In genomic region chr10:20699874-20700273, GRCm38 (mm10) we compare ENCODE assay signal across 28 mouse cellular contexts. TPM values are rescaled to one million over a fixed set of nuclear protein-coding genes. Genes with fewer than 3 reads are reported as not detected.
DNase-seq lines count a peak whose midpoint lies in the region; ATAC-seq lines count a peak whose summit lies in the region.
"Had no signal": no experiment of that assay in that cellular context is flagged by ENCODE, and none has a peak within 500 bp of the region (broad histone marks: within the 10 kb centered on the region; RNA-seq: fewer than 3 reads in every experiment).

No protein-coding gene starts in this region.

- H3K4me2 ChIP-seq in heart, embryonic 11.5 days, result no peak overlapping the region
- no peak overlapping the region for H3K4me2 ChIP-seq in heart, embryonic 12.5 days
- H3K4me2 ChIP-seq in limb, embryonic 13.5 days (replicated peaks), result no peak overlapping the region
- H3K4me2 ChIP-seq: embryonic facial prominence, embryonic 12.5 days; embryonic facial prominence, embryonic 15.5 days; heart, embryonic 15.5 days; hindbrain, embryonic 13.5 days; intestine, embryonic 15.5 days had no signal

- H3K36me3 ChIP-seq in heart, embryonic 11.5 days (ENCODE audit: control insufficient read depth, insufficient read depth, low read length), result no peaks in the 10 kb centered on the region
- H3K36me3 ChIP-seq in heart, embryonic 12.5 days, result no peaks in the 10 kb centered on the region
- H3K36me3 ChIP-seq in limb, embryonic 13.5 days, result no peaks in the 10 kb centered on the region
- H3K36me3 ChIP-seq: embryonic facial prominence, embryonic 12.5 days; embryonic facial prominence, embryonic 15.5 days; G1E; heart, embryonic 15.5 days; hindbrain, embryonic 10.5 days; hindbrain, embryonic 13.5 days; intestine, embryonic 15.5 days had no signal

- H3K9me3 ChIP-seq in heart, embryonic 11.5 days (replicated peaks; ENCODE audit: control insufficient read depth, low read length), result no peaks in the 10 kb centered on the region
- no peaks in the 10 kb centered on the region for H3K9me3 ChIP-seq in heart, embryonic 12.5 days (replicated peaks)
- H3K9me3 ChIP-seq in limb, embryonic 13.5 days, result no peaks in the 10 kb centered on the region
- H3K9me3 ChIP-seq: embryonic facial prominence, embryonic 12.5 days; embryonic facial prominence, embryonic 15.5 days; G1E; heart, embryonic 15.5 days; hindbrain, embryonic 10.5 days; hindbrain, embryonic 13.5 days; intestine, embryonic 15.5 days had no signal

- H3K4me1 ChIP-seq in heart, embryonic 11.5 days (ENCODE audit: control insufficient read depth, insufficient read depth, low read length), result no peaks in the 10 kb centered on the region; the same call in 1 of the 2 replicates
- H3K4me1 ChIP-seq in heart, embryonic 12.5 days (replicated peaks), result peaks cover 12% of the 10 kb centered on the region; the same call in 1 of the 2 replicates
- H3K4me1 ChIP-seq in limb, embryonic 13.5 days, result peaks cover 16% of the 10 kb centered on the region
- H3K4me1 ChIP-seq: embryonic facial prominence, embryonic 15.5 days; hindbrain, embryonic 10.5 days; hindbrain, embryonic 13.5 days; intestine, embryonic 15.5 days had no signal

- peak; percentile 26 for DNase-seq in brain, adult 2 months (ENCODE audit: low read depth, low spot score)
- DNase-seq in gastrocnemius, postnatal 36 days, result no peak
- DNase-seq in lung, adult 18-20 months, result no peak
- DNase-seq: adrenal gland, postnatal 10 days; adrenal gland, postnatal 36 days; B cell, adult 2 months; cerebellum, adult 11 months; cerebellum, adult 2 months; cerebellum, adult 9-11 months; cerebellum, postnatal 25 days; forebrain, postnatal 0 days; gastrocnemius, postnatal 10 days; heart, adult 11 months; heart, postnatal 10 days; heart, postnatal 36 days had no signal

- H3K4me3 ChIP-seq in heart, embryonic 11.5 days (ENCODE audit: low read depth, low read length), result no peak overlapping the region
- H3K4me3 ChIP-seq in heart, embryonic 12.5 days, result no peak overlapping the region
- no peak overlapping the region for H3K4me3 ChIP-seq in limb, embryonic 13.5 days
- H3K4me3 ChIP-seq: embryonic facial prominence, embryonic 12.5 days; embryonic facial prominence, embryonic 15.5 days; heart, embryonic 15.5 days; hindbrain, embryonic 10.5 days; hindbrain, embryonic 13.5 days; intestine, embryonic 15.5 days had no signal

- intact Hi-C loops in gastrocnemius, postnatal 36 days (cut with DNase I), result no loop called here

- no peaks in the 10 kb centered on the region for H3K27me3 ChIP-seq in heart, embryonic 11.5 days (ENCODE audit: control insufficient read depth, insufficient read depth, low read length)
- H3K27me3 ChIP-seq in heart, embryonic 12.5 days (replicated peaks), result no peaks in the 10 kb centered on the region
- H3K27me3 ChIP-seq in limb, embryonic 13.5 days, result no peaks in the 10 kb centered on the region
- H3K27me3 ChIP-seq: CH12.LX; embryonic facial prominence, embryonic 12.5 days; embryonic facial prominence, embryonic 15.5 days; heart, embryonic 15.5 days; hindbrain, embryonic 13.5 days; intestine, embryonic 15.5 days had no signal

- 81% methylated on average over 9 of the region's 9 CpGs for WGBS in heart, embryonic 11.5 days (ENCODE audit: insufficient replicate concordance)
- 87% methylated on average over 9 of the region's 9 CpGs for WGBS in heart, embryonic 12.5 days
- 82% methylated on average over 9 of the region's 9 CpGs for WGBS in limb, embryonic 13.5 days

- no peak overlapping the region for H3K9ac ChIP-seq in heart, embryonic 11.5 days (ENCODE audit: low read depth, low read length)
- H3K9ac ChIP-seq in heart, embryonic 12.5 days, result no peak overlapping the region
- H3K9ac ChIP-seq in limb, embryonic 13.5 days, result no peak overlapping the region
- H3K9ac ChIP-seq: embryonic facial prominence, embryonic 12.5 days; embryonic facial prominence, embryonic 15.5 days; forebrain, postnatal 0 days; heart, embryonic 15.5 days; hindbrain, embryonic 13.5 days; intestine, embryonic 15.5 days had no signal

- no peak for ATAC-seq in heart, embryonic 11.5 days (replicated peaks; ENCODE audit: insufficient number of reproducible peaks, low FRiP score, low TSS enrichment)
- ATAC-seq in heart, embryonic 12.5 days (ENCODE audit: insufficient number of reproducible peaks, low FRiP score), result no peak
- ATAC-seq in limb, embryonic 13.5 days (ENCODE audit: low FRiP score, low read depth), result no peak
- ATAC-seq: forebrain, embryonic 14.5 days; intestine, embryonic 15.5 days; Patski had no signal

- H3K27ac ChIP-seq in heart, embryonic 11.5 days (ENCODE audit: low read depth, low read length), result 0 out of 2 replicates have a peak overlapping the region, but pooled peaks have one; percentile 22
- no peak overlapping the region for H3K27ac ChIP-seq in heart, embryonic 12.5 days (ENCODE audit: poor library complexity, severe bottlenecking)
- peak overlapping the region; percentile 0; the same call in 1 of the 2 replicates for H3K27ac ChIP-seq in limb, embryonic 13.5 days
- H3K27ac ChIP-seq: embryonic facial prominence, embryonic 12.5 days; embryonic facial prominence, embryonic 15.5 days; heart, embryonic 15.5 days; hindbrain, embryonic 13.5 days; intestine, embryonic 15.5 days had no signal

RNA-seq across cellular contexts. Expression of gene Pde7b, which starts 25.0 kb away (rescaled TPM):
- 9.7 and 12.1 TPM in 2 replicates for polyA plus RNA-seq in heart, embryonic 11.5 days (2014; fragmentation: Nextera tagmentation; extraction: Ambion mirVana)
- polyA plus RNA-seq in heart, embryonic 12.5 days (2016; fragmentation: Nextera tagmentation; extraction: Ambion mirVana), result 16.2 and 16.3 TPM in 2 replicates
- polyA plus RNA-seq in limb, embryonic 13.5 days (2015; fragmentation: Nextera tagmentation; extraction: Ambion mirVana), result 9.5 and 11.2 TPM in 2 replicates
- 10 to 100 TPM; 32.3 to 39.7 TPM for total RNA-seq in gastrocnemius, postnatal 36 days (2021)
- total RNA-seq: CH12.LX had no signal
- polyA plus RNA-seq: G1E had no signal
